Mouse (Mus musculus): Measurements from ENCODE around the gene Usp7.

DNA sequence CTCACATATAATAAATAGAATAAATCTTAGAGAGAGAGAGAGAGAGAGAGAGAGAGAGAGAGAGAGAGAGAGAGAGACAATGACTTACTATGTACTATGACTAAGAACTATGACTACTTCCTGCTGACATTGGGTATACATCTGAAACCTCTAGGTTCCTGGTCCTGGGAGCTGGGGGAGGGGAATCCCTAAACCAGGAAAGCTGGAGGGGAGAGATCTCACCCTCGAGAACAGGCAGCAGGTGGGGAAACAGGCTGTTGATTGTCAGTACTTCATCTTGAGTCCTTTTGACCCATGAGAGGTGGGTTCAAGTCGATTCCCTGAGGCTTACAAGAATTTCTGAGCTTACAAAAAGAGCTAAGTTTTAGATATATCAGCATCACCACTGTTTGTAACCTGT, 14.9 kb downstream of the Usp7 start:
- TF ChIP-seq CTCF (IDR thresholded peaks at IDR 0.05; ENCODE audit: low read depth) = no peak
- TF ChIP-seq EP300 (IDR thresholded peaks at IDR 0.05; ENCODE audit: low read depth) = no peak

All from liver, postnatal 0 days (tissue).